Mouse (Mus musculus): ENCODE measurements around the gene Tssk6. TPM values are rescaled to one million over a fixed set of nuclear protein-coding genes. Genes with fewer than 3 reads are reported as not detected.

The Tssk6 gene
- polyA plus RNA-seq, 1 experiment from 2014 or later: 4.5 TPM

Other genes with a start within 250 kb of the Tssk6 start
- gene Zfp964, start 247.7 kb upstream of the Tssk6 start, polyA plus RNA-seq (2015; fragmentation: Nextera tagmentation; extraction: Ambion mirVana): 2.6 and 3.0 TPM in 2 replicates
- gene Zfp869, start 191.5 kb upstream of the Tssk6 start, polyA plus RNA-seq (2015; fragmentation: Nextera tagmentation; extraction: Ambion mirVana): 26.1 and 27.5 TPM in 2 replicates
- gene Zfp963, start 152.2 kb upstream of the Tssk6 start, polyA plus RNA-seq (2015; fragmentation: Nextera tagmentation; extraction: Ambion mirVana): 9.1 and 10.6 TPM in 2 replicates
- gene Gm20422, start 127.3 kb upstream of the Tssk6 start, polyA plus RNA-seq (2015; fragmentation: Nextera tagmentation; extraction: Ambion mirVana): 0.23 TPM in 1 of 2 replicates, not detected in the other
- gene Atp13a1, start 111.0 kb upstream of the Tssk6 start, polyA plus RNA-seq (2015; fragmentation: Nextera tagmentation; extraction: Ambion mirVana): 59.1 and 59.8 TPM in 2 replicates
- 46.1 and 47.4 TPM in 2 replicates for gene Zfp866, start 111.0 kb upstream of the Tssk6 start, polyA plus RNA-seq (2015; fragmentation: Nextera tagmentation; extraction: Ambion mirVana)
- 38.5 and 43.2 TPM in 2 replicates for gene Gmip, start 93.5 kb upstream of the Tssk6 start, polyA plus RNA-seq (2015; fragmentation: Nextera tagmentation; extraction: Ambion mirVana)
- 0.76 and 0.80 TPM in 2 replicates for gene Lpar2, start 79.8 kb upstream of the Tssk6 start, polyA plus RNA-seq (2015; fragmentation: Nextera tagmentation; extraction: Ambion mirVana)
- 58.2 and 62.1 TPM in 2 replicates for gene Pbx4, start 69.7 kb upstream of the Tssk6 start, polyA plus RNA-seq (2015; fragmentation: Nextera tagmentation; extraction: Ambion mirVana)
- 5.8 and 5.9 TPM in 2 replicates for gene Cilp2, start 14.5 kb upstream of the Tssk6 start, polyA plus RNA-seq (2015; fragmentation: Nextera tagmentation; extraction: Ambion mirVana)
- gene Ndufa13, start 374 bp downstream of the Tssk6 start, polyA plus RNA-seq (2015; fragmentation: Nextera tagmentation; extraction: Ambion mirVana): 171 and 172 TPM in 2 replicates
- 9.6 and 12.2 TPM in 2 replicates for gene Yjefn3, start 528 bp downstream of the Tssk6 start, polyA plus RNA-seq (2015; fragmentation: Nextera tagmentation; extraction: Ambion mirVana)
- gene Gatad2a, start 94.2 kb downstream of the Tssk6 start, polyA plus RNA-seq (2015; fragmentation: Nextera tagmentation; extraction: Ambion mirVana): 27.2 and 31.7 TPM in 2 replicates
- 87.5 and 87.8 TPM in 2 replicates for gene Mau2, start 140.6 kb downstream of the Tssk6 start, polyA plus RNA-seq (2015; fragmentation: Nextera tagmentation; extraction: Ambion mirVana)
- gene Sugp1, start 140.6 kb downstream of the Tssk6 start, polyA plus RNA-seq (2015; fragmentation: Nextera tagmentation; extraction: Ambion mirVana): 65.4 and 65.9 TPM in 2 replicates
- 1.7 and 2.1 TPM in 2 replicates for gene Tm6sf2, start 170.7 kb downstream of the Tssk6 start, polyA plus RNA-seq (2015; fragmentation: Nextera tagmentation; extraction: Ambion mirVana)
- gene Hapln4, start 181.3 kb downstream of the Tssk6 start, polyA plus RNA-seq (2015; fragmentation: Nextera tagmentation; extraction: Ambion mirVana): 0.93 and 1.4 TPM in 2 replicates
- 186 and 193 TPM in 2 replicates for gene Ncan, start 218.7 kb downstream of the Tssk6 start, polyA plus RNA-seq (2015; fragmentation: Nextera tagmentation; extraction: Ambion mirVana)
- 36.7 and 39.1 TPM in 2 replicates for gene Nr2c2ap, start 229.1 kb downstream of the Tssk6 start, polyA plus RNA-seq (2015; fragmentation: Nextera tagmentation; extraction: Ambion mirVana)
- gene Rfxank, start 237.0 kb downstream of the Tssk6 start, polyA plus RNA-seq (2015; fragmentation: Nextera tagmentation; extraction: Ambion mirVana): 13.4 and 14.2 TPM in 2 replicates
- 59.1 and 64.8 TPM in 2 replicates for gene Borcs8, start 237.3 kb downstream of the Tssk6 start, polyA plus RNA-seq (2015; fragmentation: Nextera tagmentation; extraction: Ambion mirVana)
- 0.37 and 0.56 TPM in 2 replicates for gene Mef2b, start 237.5 kb downstream of the Tssk6 start, polyA plus RNA-seq (2015; fragmentation: Nextera tagmentation; extraction: Ambion mirVana)

All from midbrain, embryonic 15.5 days (tissue).